Mouse (Mus musculus) erythroblast, adult 5-6 weeks (primary cell): ENCODE measurements around the gene Gm13128. TPM values are rescaled to one million over a fixed set of nuclear protein-coding genes. Genes with fewer than 3 reads are reported as not detected.
"Not testable (repeated sequence)": the region's sequence is repeated elsewhere in the genome, so short reads cannot be mapped to it uniquely, and the experiment has no call there.

Source experiments
- ATAC-seq: replicated peaks from 2 replicates; pipeline ENCODE4 v1.8.0; 2016; ENCODE audit warnings: moderate number of reproducible peaks, mild to moderate bottlenecking, moderate TSS enrichment, inconsistent platforms; ENCODE audit not compliant: poor library complexity, low FRiP score, severe bottlenecking
- total RNA-seq, 2 experiments: library from RNA; stranded (forward) in 1 of 2; stranded (reverse) in 1 of 2; fragments of 150-400 nt in 1 of 2; fragments of 200-764, 138-1000 nt in 1 of 2; gene quantifications; 2 replicates each; pipeline versions ENCODE4 v1.2.3 to v1.2.4; 2015 to 2017; ENCODE audit warnings: low replicate concordance in 2 of 2

The Gm13128 gene
- total RNA-seq (2015; ENCODE audit: low replicate concordance) = not detected in 2 replicates
- not detected in 2 replicates for total RNA-seq (2017; ENCODE audit: low replicate concordance)

DNA sequence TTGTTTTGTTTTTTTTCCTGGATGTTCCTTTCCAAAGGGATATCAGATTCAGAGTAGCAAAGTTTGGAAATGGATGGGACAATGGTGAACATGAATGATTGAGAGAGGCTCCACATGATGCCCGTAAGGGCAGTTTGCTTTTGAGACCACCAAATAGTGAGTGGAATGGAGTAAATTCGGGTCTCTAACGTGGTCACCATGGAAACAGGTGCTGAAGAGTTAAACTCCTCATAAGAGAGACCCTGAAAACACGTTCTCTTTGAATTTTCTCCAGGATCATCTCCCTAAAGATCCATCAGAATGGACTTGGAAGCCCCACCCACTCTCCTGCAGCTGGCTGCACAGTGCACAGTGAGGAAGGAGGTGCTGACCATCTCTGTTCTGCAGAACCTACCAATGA is at the start of gene Gm13128:
Gene Gm13128, plus strand, starts transcription at position 301 of the 400 bp plus-strand sequence.
- not testable (repeated sequence) for ATAC-seq

DNA sequence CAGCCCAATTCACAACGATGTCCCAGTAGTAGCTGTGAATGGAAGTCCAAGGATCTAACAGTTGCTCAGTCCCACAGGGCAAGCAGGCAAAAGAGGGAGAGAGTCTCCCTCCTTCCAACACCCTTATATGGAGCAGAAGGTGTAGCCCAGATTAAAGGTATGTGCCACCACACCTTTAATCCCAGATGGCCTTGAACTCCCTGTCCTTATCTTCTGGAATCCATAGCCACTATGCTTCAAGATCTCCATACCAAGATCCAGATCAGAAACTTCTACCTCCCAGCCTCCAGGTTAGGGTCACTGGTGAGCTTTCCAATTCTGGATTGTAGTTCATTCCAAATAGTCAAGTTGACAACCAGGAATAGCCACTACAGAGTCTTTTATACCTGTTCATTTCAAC is 49.7 kb upstream of the Gm13128 start, which contains the start of gene Pramel5:
Gene Pramel5, minus strand, starts transcription at position 101 of the 400 bp plus-strand sequence.
- not testable (repeated sequence) for ATAC-seq

DNA sequence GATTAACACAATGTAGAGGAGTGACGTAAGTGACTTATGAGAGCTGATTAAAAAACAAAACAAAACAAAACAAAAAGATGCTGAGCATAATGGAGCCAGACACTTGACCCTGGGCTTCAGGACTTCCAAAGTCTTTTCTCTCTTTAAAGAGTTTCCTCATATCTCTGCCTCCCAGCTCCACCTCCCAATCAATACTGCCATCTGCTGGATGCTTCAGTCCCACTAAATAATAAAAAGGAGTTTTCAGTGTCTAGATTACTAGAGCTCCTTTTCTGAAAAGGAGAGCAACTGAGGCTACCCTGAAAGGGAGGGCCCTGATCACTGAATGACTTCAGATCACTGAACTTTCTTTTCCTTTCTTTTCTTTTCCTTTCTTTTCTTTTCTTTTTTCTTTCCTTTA is 30.6 kb upstream of the Gm13128 start:
- not testable (repeated sequence) for ATAC-seq

DNA sequence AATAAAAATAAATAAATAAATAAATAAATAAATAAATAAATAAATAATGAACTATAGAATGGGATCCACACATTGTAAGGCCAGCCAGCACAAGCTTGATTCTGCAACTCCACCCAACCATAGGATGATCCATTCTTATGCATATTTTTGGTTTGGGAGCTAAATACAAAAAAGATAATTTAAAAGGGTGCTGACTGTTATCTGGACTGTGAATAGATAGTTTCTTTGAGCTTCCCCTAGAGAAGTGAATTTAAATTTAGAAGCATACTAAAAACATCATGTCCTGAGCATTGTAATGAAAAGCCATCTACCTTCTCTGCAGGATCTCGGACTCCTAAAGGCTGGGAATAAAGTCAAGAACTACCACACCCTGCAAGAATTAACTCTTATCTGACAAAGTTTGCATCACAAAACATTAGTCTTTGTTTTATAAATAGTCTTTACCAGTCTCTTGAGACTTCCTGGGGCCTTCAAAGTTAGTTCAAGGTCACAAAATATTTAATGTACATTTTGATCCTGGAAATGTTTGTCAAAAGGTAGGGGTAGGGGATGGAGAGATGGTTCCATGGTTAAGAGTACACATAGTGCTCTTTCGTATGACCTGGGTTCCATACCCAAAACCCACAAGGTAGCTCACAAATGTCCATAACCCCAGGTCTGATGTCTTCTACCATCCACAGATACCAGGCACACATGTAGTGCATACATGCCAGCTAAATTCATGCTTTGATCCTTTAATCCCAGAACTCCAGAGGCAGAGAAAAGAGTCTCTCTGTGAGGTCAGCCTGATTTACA is 17.2 kb upstream of the Gm13128 start:
- ATAC-seq = not testable (repeated sequence)

DNA sequence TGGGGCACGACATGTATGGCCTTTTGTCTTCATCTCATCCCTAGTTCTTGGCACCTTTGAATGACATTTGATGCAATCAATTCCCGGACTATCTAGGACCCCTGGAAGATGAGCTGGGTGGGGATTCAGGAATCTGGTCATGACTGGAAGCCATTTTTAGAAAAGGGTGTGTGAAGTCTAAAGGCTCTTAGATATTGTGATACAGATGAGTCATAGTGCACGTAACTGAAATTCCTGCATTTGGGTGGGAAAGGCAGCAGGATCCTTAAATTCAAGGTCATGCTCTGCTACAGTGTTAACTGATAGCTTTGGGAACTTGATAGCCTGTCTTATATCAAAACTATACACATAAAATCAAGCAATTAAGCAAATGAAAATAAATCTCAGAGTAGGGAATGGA is 5.8 kb downstream of the Gm13128 start:
- not testable (repeated sequence) for ATAC-seq

DNA sequence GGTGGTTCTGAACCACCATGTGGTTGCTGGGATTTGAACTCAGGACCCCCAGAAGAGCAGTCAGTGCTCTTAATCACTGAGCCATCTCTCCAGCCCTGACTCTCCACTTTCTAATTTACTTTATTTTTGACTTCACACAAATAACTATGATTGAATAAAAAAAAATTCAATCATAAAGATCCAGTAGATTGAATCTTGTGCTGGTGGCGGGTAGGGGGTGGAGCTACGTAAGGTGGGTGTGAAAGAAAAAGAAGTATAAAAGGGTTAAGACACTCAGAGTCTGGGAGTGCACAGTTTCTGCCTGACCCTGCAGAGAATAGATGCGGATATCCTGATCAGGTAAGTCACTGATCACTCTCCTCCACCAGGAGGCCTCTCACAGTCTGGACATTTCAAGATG is 27.6 kb downstream of the Gm13128 start, which contains the start of gene Gm13119:
Gene Gm13119, plus strand, starts transcription at position 301 of the 400 bp plus-strand sequence.
- not testable (repeated sequence) for ATAC-seq

DNA sequence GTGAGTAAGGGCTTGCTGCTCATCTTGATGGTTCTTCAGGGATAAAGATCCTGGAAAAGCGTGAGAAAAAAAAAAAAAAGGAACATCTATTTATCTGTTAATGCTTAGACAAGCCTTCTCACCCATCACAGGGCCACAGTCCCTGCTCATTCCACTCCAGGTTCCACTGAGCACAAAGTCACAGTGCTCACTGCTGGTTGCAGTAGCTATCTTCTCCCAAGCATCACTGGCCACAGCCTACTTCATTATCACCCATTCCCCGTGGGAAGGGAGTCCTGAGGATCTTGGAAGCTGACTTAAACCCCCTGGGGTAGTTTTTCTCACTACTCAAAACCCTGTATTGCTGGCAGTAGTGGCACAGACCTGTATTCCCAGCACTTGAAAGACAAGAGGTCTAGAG is 47.9 kb downstream of the Gm13128 start, which contains the start of gene Pramef20:
Gene Pramef20, minus strand, starts transcription at position 23 of the 400 bp plus-strand sequence.
- no peak for ATAC-seq

Other genes with a start within 250 kb of the Gm13128 start
- gene Gm13102, start 223.8 kb upstream of the Gm13128 start, total RNA-seq (2015; ENCODE audit: low replicate concordance) = not detected in 2 replicates
- not detected in 2 replicates for gene Gm13102, start 223.8 kb upstream of the Gm13128 start, total RNA-seq (2017; ENCODE audit: low replicate concordance)
- gene Oog3, start 167.6 kb upstream of the Gm13128 start, total RNA-seq (2015; ENCODE audit: low replicate concordance) = not detected in 2 replicates
- gene Oog3, start 167.6 kb upstream of the Gm13128 start, total RNA-seq (2017; ENCODE audit: low replicate concordance) = not detected in 2 replicates
- not detected in 2 replicates for gene Oog2, start 139.5 kb upstream of the Gm13128 start, total RNA-seq (2015; ENCODE audit: low replicate concordance)
- not detected in 2 replicates for gene Oog2, start 139.5 kb upstream of the Gm13128 start, total RNA-seq (2017; ENCODE audit: low replicate concordance)
- not detected in 2 replicates for gene C87977, start 116.9 kb upstream of the Gm13128 start, total RNA-seq (2015; ENCODE audit: low replicate concordance)
- gene C87977, start 116.9 kb upstream of the Gm13128 start, total RNA-seq (2017; ENCODE audit: low replicate concordance) = not detected in 2 replicates
- gene Pramel5, start 49.8 kb upstream of the Gm13128 start, total RNA-seq (2015; ENCODE audit: low replicate concordance) = not detected in 2 replicates
- gene Pramel5, start 49.8 kb upstream of the Gm13128 start, total RNA-seq (2017; ENCODE audit: low replicate concordance) = not detected in 2 replicates
- not detected in 2 replicates for gene Gm13119, start 27.7 kb downstream of the Gm13128 start, total RNA-seq (2015; ENCODE audit: low replicate concordance)
- gene Gm13119, start 27.7 kb downstream of the Gm13128 start, total RNA-seq (2017; ENCODE audit: low replicate concordance) = not detected in 2 replicates
- gene Pramef20, start 47.7 kb downstream of the Gm13128 start, total RNA-seq (2015; ENCODE audit: low replicate concordance) = not detected in 2 replicates
- not detected in 2 replicates for gene Pramef20, start 47.7 kb downstream of the Gm13128 start, total RNA-seq (2017; ENCODE audit: low replicate concordance)
- gene Pramef12, start 78.2 kb downstream of the Gm13128 start, total RNA-seq (2015; ENCODE audit: low replicate concordance) = not detected in 2 replicates
- not detected in 2 replicates for gene Pramef12, start 78.2 kb downstream of the Gm13128 start, total RNA-seq (2017; ENCODE audit: low replicate concordance)
- gene 1700012P22Rik, start 108.5 kb downstream of the Gm13128 start, total RNA-seq (2015; ENCODE audit: low replicate concordance) = not detected in 2 replicates
- gene 1700012P22Rik, start 108.5 kb downstream of the Gm13128 start, total RNA-seq (2017; ENCODE audit: low replicate concordance) = not detected in 2 replicates
- gene Gm9944, start 123.1 kb downstream of the Gm13128 start, total RNA-seq (2015; ENCODE audit: low replicate concordance) = not detected in 2 replicates
- gene Gm9944, start 123.1 kb downstream of the Gm13128 start, total RNA-seq (2017; ENCODE audit: low replicate concordance) = not detected in 2 replicates
- not detected in 2 replicates for gene Aadacl3, start 133.5 kb downstream of the Gm13128 start, total RNA-seq (2015; ENCODE audit: low replicate concordance)
- not detected in 2 replicates for gene Aadacl3, start 133.5 kb downstream of the Gm13128 start, total RNA-seq (2017; ENCODE audit: low replicate concordance)
- gene 9430007A20Rik, start 189.6 kb downstream of the Gm13128 start, total RNA-seq (2015; ENCODE audit: low replicate concordance) = not detected in 2 replicates
- gene 9430007A20Rik, start 189.6 kb downstream of the Gm13128 start, total RNA-seq (2017; ENCODE audit: low replicate concordance) = not detected in 2 replicates
- not detected in 2 replicates for gene Gm13124, start 234.9 kb downstream of the Gm13128 start, total RNA-seq (2015; ENCODE audit: low replicate concordance)
- gene Gm13124, start 234.9 kb downstream of the Gm13128 start, total RNA-seq (2017; ENCODE audit: low replicate concordance) = not detected in 2 replicates